Mouse (Mus musculus) embryonic fibroblast, embryonic 13.5 days (primary cell): ENCODE measurements around the gene Atp8a2. TPM values are rescaled to one million over a fixed set of nuclear protein-coding genes. Genes with fewer than 3 reads are reported as not detected.

Source experiments
- H3K27ac ChIP-seq: 2 replicates; pipeline ENCODE4 v1.5.1; 2012; ENCODE audit warnings: low read length, control low read depth, inconsistent platforms; ENCODE audit not compliant: insufficient read depth
- H3K4me1 ChIP-seq: 2 replicates; pipeline ENCODE4 v1.6.1; 2011; ENCODE audit warnings: low read length; ENCODE audit not compliant: control insufficient read depth, insufficient read depth
- H3K4me3 ChIP-seq: 2 replicates; pipeline ENCODE4 v1.5.1; 2011; ENCODE audit warnings: mild to moderate bottlenecking, control low read depth, low read length; ENCODE audit not compliant: insufficient read depth
- CTCF ChIP-seq: IDR thresholded peaks from 2 replicates; pipeline ENCODE4 v1.5.1; 2011; ENCODE audit warnings: mild to moderate bottlenecking, control low read depth, low read length, moderate library complexity, borderline replicate concordance; ENCODE audit not compliant: insufficient read depth
- POLR2A ChIP-seq: IDR thresholded peaks from 2 replicates; pipeline ENCODE4 v1.6.1; 2011; ENCODE audit warnings: low read depth, mild to moderate bottlenecking, control low read depth, low read length, moderate library complexity
- polyA plus RNA-seq: library from polyadenylated mRNA; stranded (reverse); fragments of >200 nt; gene quantifications from 2 replicates; pipeline ENCODE4 v1.2.4, GENCODE M21; 2011; ENCODE audit warnings: low read depth; ENCODE audit not compliant: missing spikeins, insufficient read length

The Atp8a2 gene
- polyA plus RNA-seq, 1 experiment = 0.09 TPM

DNA sequence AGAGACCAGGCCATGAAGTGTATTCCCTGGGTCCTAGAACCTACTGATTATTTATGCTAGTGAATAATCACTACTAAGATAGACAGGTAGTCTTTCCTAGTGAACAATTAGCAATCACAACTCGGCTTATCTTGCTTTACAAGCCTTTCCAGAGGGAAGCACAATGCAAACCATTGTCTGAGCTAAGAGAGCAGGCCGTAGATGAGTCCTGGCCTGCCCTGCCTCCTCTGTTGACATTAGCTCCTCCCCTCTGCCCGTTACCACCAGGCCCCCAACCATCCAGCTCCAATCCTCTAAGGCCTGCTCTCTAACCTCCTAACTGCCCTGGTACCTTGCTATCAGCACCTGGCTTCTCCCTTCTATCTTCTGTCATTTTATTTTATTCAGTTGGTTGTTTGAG lies 138.1 kb downstream of the Atp8a2 start:
- Histone ChIP-seq H3K27ac (no peak overlapping the region), H3K4me3 (no peak overlapping the region), H3K4me1 (no peaks in the 10 kb centered on the region)
- TF ChIP-seq CTCF = no peak
- no peak for TF ChIP-seq POLR2A

DNA sequence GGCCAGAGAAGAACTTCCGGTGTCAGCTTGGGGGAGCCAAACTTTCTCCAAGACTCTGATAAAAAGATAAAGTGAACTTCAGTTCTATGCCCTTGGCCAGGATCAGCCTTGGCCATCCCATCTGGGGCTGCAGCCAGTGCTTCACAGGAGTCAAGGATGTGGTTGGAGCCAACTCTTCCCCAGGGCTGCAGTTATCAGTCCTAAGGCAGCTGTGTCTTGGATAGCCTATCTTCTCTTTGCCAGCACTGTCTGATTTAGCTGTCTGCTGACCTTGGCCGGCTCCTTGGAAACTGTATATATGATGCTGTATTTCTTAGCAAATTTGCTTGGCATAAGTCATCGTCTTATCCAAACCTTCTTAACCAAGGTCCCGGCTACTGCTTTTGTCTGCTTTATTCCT lies 141.7 kb downstream of the Atp8a2 start:
- no peak overlapping the region for H3K27ac ChIP-seq
- no peaks in the 10 kb centered on the region for H3K4me1 ChIP-seq
- H3K4me3 ChIP-seq = no peak overlapping the region
- TF ChIP-seq CTCF (no peak), POLR2A (no peak)

GRCm38 (mm10) chr14:60030666-60031065 lies 166.3 kb downstream of the Atp8a2 start:
- H3K4me1 ChIP-seq = no peaks in the 10 kb centered on the region; the same call in 1 of the 2 replicates
- no peak overlapping the region for H3K27ac ChIP-seq
- no peak overlapping the region for H3K4me3 ChIP-seq
- TF ChIP-seq CTCF (no peak), POLR2A (no peak)

DNA sequence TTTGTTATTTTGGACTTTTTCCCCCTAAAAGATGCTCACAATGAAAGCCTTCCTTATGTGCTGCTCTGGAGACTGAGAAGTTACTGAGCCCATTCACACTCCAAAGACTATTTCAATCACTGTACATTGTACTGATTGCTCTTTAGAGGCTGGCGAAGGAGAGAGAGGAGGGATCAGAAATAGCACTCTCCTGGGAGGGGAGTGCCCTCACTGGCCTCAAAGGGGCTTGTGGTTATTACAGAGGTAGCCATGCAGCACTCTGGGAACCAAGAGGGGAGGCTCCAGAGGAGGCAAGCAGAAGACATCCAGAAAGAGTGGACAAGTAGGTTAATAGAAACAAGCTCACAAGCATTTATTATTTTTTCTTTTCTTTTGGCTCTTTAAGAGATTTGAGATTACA lies 169.8 kb downstream of the Atp8a2 start:
- H3K4me3 ChIP-seq = no peak overlapping the region
- no peak overlapping the region for H3K27ac ChIP-seq
- no peak for TF ChIP-seq POLR2A
- H3K4me1 ChIP-seq = no peaks in the 10 kb centered on the region; the same call in 1 of the 2 replicates

- H3K4me3 ChIP-seq = no peak overlapping the region
- no peaks in the 10 kb centered on the region; the same call in 1 of the 2 replicates for H3K4me1 ChIP-seq
- H3K27ac ChIP-seq = no peak overlapping the region
- TF ChIP-seq CTCF (no peak), POLR2A (no peak)
Observed at GRCm38 (mm10) chr14:60026647-60027046, 170.3 kb downstream of the Atp8a2 start.

DNA sequence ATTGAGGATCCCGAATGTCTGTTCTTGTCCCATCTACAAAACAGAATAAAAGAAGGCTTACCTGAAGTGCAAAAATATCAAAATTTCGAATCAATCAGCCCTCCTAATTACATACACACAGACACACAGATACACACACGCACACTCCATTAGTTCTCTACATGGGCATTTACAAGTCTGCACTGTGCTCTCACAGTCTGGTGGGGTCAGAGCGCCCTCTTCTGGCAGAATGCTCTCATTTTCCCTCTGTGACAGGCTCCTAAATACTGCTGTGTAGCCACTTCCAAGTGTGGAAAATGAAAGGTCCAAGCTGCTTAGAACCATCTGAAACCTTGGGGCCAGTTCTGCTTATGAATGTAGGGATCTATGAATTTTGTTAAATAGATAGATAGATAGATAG lies 181.1 kb downstream of the Atp8a2 start:
- Histone ChIP-seq H3K27ac (no peak overlapping the region), H3K4me3 (no peak overlapping the region), H3K4me1 (no peaks in the 10 kb centered on the region)
- peak; percentile 84 for TF ChIP-seq CTCF
- no peak for TF ChIP-seq POLR2A

GRCm38 (mm10) chr14:60001801-60002200 lies 195.2 kb downstream of the Atp8a2 start:
- no peaks in the 10 kb centered on the region for H3K4me1 ChIP-seq
- no peak overlapping the region for H3K4me3 ChIP-seq
- TF ChIP-seq CTCF (no peak), POLR2A (no peak)
- H3K27ac ChIP-seq = no peak overlapping the region

DNA sequence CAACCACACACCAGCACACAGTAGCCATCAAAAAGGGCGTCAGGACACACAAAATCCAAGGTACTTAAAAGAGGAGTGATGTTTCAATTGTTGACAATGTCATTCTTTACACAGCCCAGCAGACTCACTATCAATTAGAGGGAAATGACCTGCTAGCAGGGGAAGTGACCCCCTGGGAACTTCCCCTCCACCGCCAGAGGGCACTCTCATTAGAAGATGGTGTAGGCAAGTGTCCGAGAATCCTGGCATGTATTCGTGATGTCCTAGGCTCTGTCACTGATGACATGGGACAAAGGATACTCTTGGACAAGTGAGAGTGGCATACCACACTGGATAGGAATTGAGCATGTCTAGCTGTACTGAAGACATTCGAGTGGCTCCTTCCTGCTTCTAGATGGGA lies 208.1 kb downstream of the Atp8a2 start:
- no peak overlapping the region for H3K4me3 ChIP-seq
- no peaks in the 10 kb centered on the region for H3K4me1 ChIP-seq
- TF ChIP-seq POLR2A (no peak), CTCF (no peak)
- no peak overlapping the region for H3K27ac ChIP-seq

GRCm38 (mm10) chr14:59987975-59988374 lies 209.0 kb downstream of the Atp8a2 start:
- TF ChIP-seq POLR2A = no peak
- Histone ChIP-seq H3K4me3 (no peak overlapping the region), H3K4me1 (no peaks in the 10 kb centered on the region), H3K27ac (no peak overlapping the region)

GRCm38 (mm10) chr14:59978007-59978406 lies 219.0 kb downstream of the Atp8a2 start:
- no peak overlapping the region for H3K27ac ChIP-seq
- H3K4me1 ChIP-seq = no peaks in the 10 kb centered on the region
- TF ChIP-seq CTCF (no peak), POLR2A (no peak)
- H3K4me3 ChIP-seq = no peak overlapping the region

- TF ChIP-seq POLR2A (no peak), CTCF (no peak)
- H3K27ac ChIP-seq = no peak overlapping the region
- H3K4me1 ChIP-seq = no peaks in the 10 kb centered on the region
- no peak overlapping the region for H3K4me3 ChIP-seq
Observed at GRCm38 (mm10) chr14:59971221-59971730, 225.7 kb downstream of the Atp8a2 start.
